Mouse (Mus musculus): Measurements from ENCODE around the gene Ormdl3. TPM values are rescaled to one million over a fixed set of nuclear protein-coding genes. Genes with fewer than 3 reads are reported as not detected.

The Ormdl3 gene
- polyA plus RNA-seq, 1 experiment from 2014 or later: 11.3 TPM

DNA sequence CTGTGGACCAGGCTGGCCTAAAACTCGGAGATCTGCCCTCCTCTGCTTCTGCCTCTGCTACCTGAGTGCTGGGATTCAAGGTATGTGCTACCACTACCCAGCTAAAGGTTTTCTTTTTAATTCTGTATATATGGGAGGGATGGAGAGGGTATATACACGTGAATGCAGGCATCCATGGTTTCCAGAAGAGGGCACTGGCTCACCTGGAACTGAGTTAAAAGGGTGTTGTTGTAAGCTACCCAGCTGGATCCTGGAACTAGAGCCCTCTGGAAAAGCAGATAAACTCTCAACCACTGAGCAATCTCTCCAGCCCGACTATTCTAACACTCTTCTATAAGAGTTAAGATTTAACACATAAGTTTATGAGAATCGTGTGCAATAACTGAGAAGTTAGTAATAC is 37.8 kb downstream of the Ormdl3 start:
- H3K9ac ChIP-seq (ENCODE audit: low read length): no peak overlapping the region
- no peak for ATAC-seq (ENCODE audit: insufficient number of reproducible peaks, insufficient read depth, low FRiP score, low read depth)
- H3K4me1 ChIP-seq (ENCODE audit: control insufficient read depth in 2 of 2, insufficient read depth in 2 of 2, low read length in 2 of 2): peaks cover 6 to 14% of the 10 kb centered on the region in 2 experiments; a peak in 3 of 4 replicates
- H3K4me3 ChIP-seq (ENCODE audit: control insufficient read depth in 1 of 2, insufficient read depth in 1 of 2, low read depth in 1 of 2, low read length in 2 of 2): no peak overlapping the region
- H3K27ac ChIP-seq (replicated peaks in 1 of 2; ENCODE audit: control insufficient read depth in 1 of 2, insufficient read depth in 1 of 2, low read depth in 2 of 2, low read length in 2 of 2): no peak overlapping the region
- WGBS: 57% methylated on average over 4 of the region's 4 CpGs
- H3K4me2 ChIP-seq (ENCODE audit: low read length): no peak overlapping the region
- H3K9me3 ChIP-seq (ENCODE audit: control insufficient read depth, low read length): no peaks in the 10 kb centered on the region
- no peaks in the 10 kb centered on the region for H3K36me3 ChIP-seq (ENCODE audit: control insufficient read depth, insufficient read depth, low read length)
- H3K27me3 ChIP-seq (ENCODE audit: control insufficient read depth, insufficient read depth, low read length): peaks cover 58% of the 10 kb centered on the region

- H3K27ac ChIP-seq (replicated peaks in 1 of 2; ENCODE audit: control insufficient read depth in 1 of 2, insufficient read depth in 1 of 2, low read depth in 2 of 2, low read length in 2 of 2): no peak overlapping the region
- H3K4me2 ChIP-seq (ENCODE audit: low read length): no peak overlapping the region
- H3K4me3 ChIP-seq (ENCODE audit: control insufficient read depth in 1 of 2, insufficient read depth in 1 of 2, low read depth in 1 of 2, low read length in 2 of 2): no peak overlapping the region
- H3K9ac ChIP-seq (ENCODE audit: low read length): no peak overlapping the region
- H3K9me3 ChIP-seq (ENCODE audit: control insufficient read depth, low read length): no peaks in the 10 kb centered on the region
- WGBS: 55% methylated on average over 3 of the region's 3 CpGs
- peaks cover 6 to 14% of the 10 kb centered on the region in 2 experiments; a peak in 3 of 4 replicates for H3K4me1 ChIP-seq (ENCODE audit: control insufficient read depth in 2 of 2, insufficient read depth in 2 of 2, low read length in 2 of 2)
- ATAC-seq (ENCODE audit: insufficient number of reproducible peaks, insufficient read depth, low FRiP score, low read depth): no peak
- peaks cover 75% of the 10 kb centered on the region for H3K27me3 ChIP-seq (ENCODE audit: control insufficient read depth, insufficient read depth, low read length)
- no peaks in the 10 kb centered on the region for H3K36me3 ChIP-seq (ENCODE audit: control insufficient read depth, insufficient read depth, low read length)
Observed at GRCm38 (mm10) chr11:98547308-98547693, 39.9 kb downstream of the Ormdl3 start.

DNA sequence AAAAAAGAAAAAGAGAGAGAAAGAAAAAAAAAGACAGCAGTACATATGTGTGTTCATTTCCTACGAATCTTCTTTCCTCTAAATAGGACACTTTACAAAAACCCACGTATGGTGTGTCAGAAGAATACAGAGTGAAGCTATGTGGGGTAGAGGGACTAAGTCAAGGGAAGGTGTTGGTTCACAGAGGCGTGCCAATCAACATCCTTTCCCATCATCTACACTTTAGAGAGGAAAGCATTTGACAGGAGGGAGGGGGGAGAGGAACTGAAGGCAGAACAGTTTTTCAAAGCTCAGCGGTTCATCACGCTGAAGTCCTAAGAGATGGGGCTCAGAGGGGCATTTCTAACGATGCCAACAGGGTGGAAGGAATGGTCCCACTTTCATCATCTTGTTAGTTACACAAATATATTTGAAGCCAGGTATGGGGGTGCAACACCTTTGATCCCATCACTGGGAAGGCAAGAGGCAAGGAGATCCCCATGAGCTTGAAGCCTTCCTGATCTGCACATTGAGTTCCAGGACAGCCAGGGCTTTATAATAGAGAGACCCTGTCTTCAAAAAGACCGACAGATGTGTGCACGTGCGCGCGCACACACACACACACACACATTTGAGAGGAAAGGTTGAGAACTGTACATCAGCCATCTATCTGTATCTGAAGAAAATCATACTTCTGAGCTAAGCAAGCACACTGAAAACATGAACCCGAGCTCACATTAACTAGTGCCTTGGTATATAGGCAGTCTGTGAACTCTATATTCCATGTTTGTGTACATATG is 40.5 kb downstream of the Ormdl3 start:
- H3K4me3 ChIP-seq (ENCODE audit: control insufficient read depth in 1 of 2, insufficient read depth in 1 of 2, low read depth in 1 of 2, low read length in 2 of 2): no peak overlapping the region
- no peaks in the 10 kb centered on the region for H3K9me3 ChIP-seq (ENCODE audit: control insufficient read depth, low read length)
- peaks cover 75% of the 10 kb centered on the region for H3K27me3 ChIP-seq (ENCODE audit: control insufficient read depth, insufficient read depth, low read length)
- WGBS: 44% methylated on average over 12 of the region's 12 CpGs
- no peak for ATAC-seq (ENCODE audit: insufficient number of reproducible peaks, insufficient read depth, low FRiP score, low read depth)
- H3K4me1 ChIP-seq (ENCODE audit: control insufficient read depth in 2 of 2, insufficient read depth in 2 of 2, low read length in 2 of 2): peaks cover 6 to 12% of the 10 kb centered on the region in 2 experiments; a peak in 3 of 4 replicates
- no peak overlapping the region for H3K9ac ChIP-seq (ENCODE audit: low read length)
- H3K36me3 ChIP-seq (ENCODE audit: control insufficient read depth, insufficient read depth, low read length): no peaks in the 10 kb centered on the region
- H3K27ac ChIP-seq (replicated peaks in 1 of 2; ENCODE audit: control insufficient read depth in 1 of 2, insufficient read depth in 1 of 2, low read depth in 2 of 2, low read length in 2 of 2): no peak overlapping the region
- H3K4me2 ChIP-seq (ENCODE audit: low read length): no peak overlapping the region

- peaks cover 75% of the 10 kb centered on the region for H3K27me3 ChIP-seq (ENCODE audit: control insufficient read depth, insufficient read depth, low read length)
- H3K27ac ChIP-seq (replicated peaks in 1 of 2; ENCODE audit: control insufficient read depth in 1 of 2, insufficient read depth in 1 of 2, low read depth in 2 of 2, low read length in 2 of 2): no peak within 1 kb of the TSS
- ATAC-seq (ENCODE audit: insufficient number of reproducible peaks, insufficient read depth, low FRiP score, low read depth): no peak
- H3K9ac ChIP-seq (ENCODE audit: low read length): peak within 1 kb of the TSS; percentile 59
- H3K36me3 ChIP-seq (ENCODE audit: control insufficient read depth, insufficient read depth, low read length): no peaks in the 10 kb centered on the region
- H3K9me3 ChIP-seq (ENCODE audit: control insufficient read depth, low read length): no peaks in the 10 kb centered on the region
- peak within 1 kb of the TSS; percentile 86 for H3K4me2 ChIP-seq (ENCODE audit: low read length)
- WGBS: 1% methylated on average over 58 of the region's 58 CpGs
- H3K4me3 ChIP-seq (ENCODE audit: control insufficient read depth in 1 of 2, insufficient read depth in 1 of 2, low read depth in 1 of 2, low read length in 2 of 2): peak within 1 kb of the TSS; percentile 48
- peaks cover 3 to 8% of the 10 kb centered on the region in 2 experiments; a peak in 2 of 4 replicates for H3K4me1 ChIP-seq (ENCODE audit: control insufficient read depth in 2 of 2, insufficient read depth in 2 of 2, low read length in 2 of 2)
Observed at GRCm38 (mm10) chr11:98545711-98546231, 41.4 kb downstream of the Ormdl3 start, which contains the start of gene Ikzf3. Gene Ikzf3 (minus strand): TSS chr11:98546031.

GRCm38 (mm10) chr11:98544890-98545677 is 42.1 kb downstream of the Ormdl3 start:
- Histone ChIP-seq H3K27ac (replicated peaks in 1 of 2; ENCODE audit: control insufficient read depth in 1 of 2, insufficient read depth in 1 of 2, low read depth in 2 of 2, low read length in 2 of 2) (no peak overlapping the region), H3K4me1 (ENCODE audit: control insufficient read depth in 2 of 2, insufficient read depth in 2 of 2, low read length in 2 of 2) (peaks cover 0 to 4% of the 10 kb centered on the region in 2 experiments; a peak in 2 of 4 replicates), H3K4me3 (ENCODE audit: control insufficient read depth in 1 of 2, insufficient read depth in 1 of 2, low read depth in 1 of 2, low read length in 2 of 2) (peak overlapping the region; percentile 48), H3K9me3 (ENCODE audit: control insufficient read depth, low read length) (no peaks in the 10 kb centered on the region), H3K4me2 (ENCODE audit: low read length) (peak overlapping the region; percentile 86), H3K36me3 (ENCODE audit: control insufficient read depth, insufficient read depth, low read length) (no peaks in the 10 kb centered on the region), H3K9ac (ENCODE audit: low read length) (peak overlapping the region; percentile 59; the same call in 1 of the 2 replicates), H3K27me3 (ENCODE audit: control insufficient read depth, insufficient read depth, low read length) (peaks cover 70% of the 10 kb centered on the region)
- ATAC-seq (ENCODE audit: insufficient number of reproducible peaks, insufficient read depth, low FRiP score, low read depth): no peak
- WGBS: 3% methylated on average over 16 of the region's 16 CpGs

DNA sequence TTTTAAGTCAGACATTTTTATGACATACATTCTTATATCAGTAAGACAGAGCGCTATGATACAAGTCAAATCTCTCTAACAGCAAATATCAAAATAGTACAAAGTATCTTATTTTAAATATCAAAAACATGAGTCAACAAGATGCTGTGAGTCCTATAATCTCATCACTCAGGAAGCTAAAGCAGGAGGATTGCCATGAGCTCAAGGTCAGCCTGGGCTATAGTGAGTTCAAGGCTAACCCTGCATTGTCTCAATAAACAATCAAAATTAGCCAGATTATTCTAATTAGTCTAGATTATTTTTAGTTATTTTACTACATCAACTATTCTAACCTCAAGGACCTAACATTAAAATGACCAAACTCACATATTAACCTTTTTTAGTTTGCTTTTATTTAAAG is 43.8 kb downstream of the Ormdl3 start:
- H3K27ac ChIP-seq (replicated peaks in 1 of 2; ENCODE audit: control insufficient read depth in 1 of 2, insufficient read depth in 1 of 2, low read depth in 2 of 2, low read length in 2 of 2): no peak overlapping the region
- peaks cover 54% of the 10 kb centered on the region for H3K27me3 ChIP-seq (ENCODE audit: control insufficient read depth, insufficient read depth, low read length)

GRCm38 (mm10) chr11:98542553-98542952 is 44.6 kb downstream of the Ormdl3 start:
- peaks cover 46% of the 10 kb centered on the region for H3K27me3 ChIP-seq (ENCODE audit: control insufficient read depth, insufficient read depth, low read length)
- WGBS: 72% methylated on average over 8 of the region's 8 CpGs
- H3K36me3 ChIP-seq (ENCODE audit: control insufficient read depth, insufficient read depth, low read length): no peaks in the 10 kb centered on the region

More for the DNA sequence above, 43.8 kb downstream of the Ormdl3 start:
- Histone ChIP-seq H3K9me3 (ENCODE audit: control insufficient read depth, low read length) (no peaks in the 10 kb centered on the region), H3K4me2 (ENCODE audit: low read length) (no peak overlapping the region), H3K36me3 (ENCODE audit: control insufficient read depth, insufficient read depth, low read length) (no peaks in the 10 kb centered on the region), H3K9ac (ENCODE audit: low read length) (no peak overlapping the region), H3K4me1 (ENCODE audit: control insufficient read depth in 2 of 2, insufficient read depth in 2 of 2, low read length in 2 of 2) (peaks cover 0 to 4% of the 10 kb centered on the region in 2 experiments; a peak in 2 of 4 replicates), H3K4me3 (ENCODE audit: control insufficient read depth in 1 of 2, insufficient read depth in 1 of 2, low read depth in 1 of 2, low read length in 2 of 2) (no peak overlapping the region)
- WGBS: 69% methylated on average over 1 of the region's 1 CpGs
- no peak for ATAC-seq (ENCODE audit: insufficient number of reproducible peaks, insufficient read depth, low FRiP score, low read depth)

More at GRCm38 (mm10) chr11:98542553-98542952, 44.6 kb downstream of the Ormdl3 start:
- no peak overlapping the region for H3K4me2 ChIP-seq (ENCODE audit: low read length)
- H3K4me1 ChIP-seq (ENCODE audit: control insufficient read depth in 2 of 2, insufficient read depth in 2 of 2, low read length in 2 of 2): peaks cover 0 to 4% of the 10 kb centered on the region in 2 experiments; a peak in 2 of 4 replicates
- no peak overlapping the region for H3K9ac ChIP-seq (ENCODE audit: low read length)
- H3K27ac ChIP-seq (replicated peaks in 1 of 2; ENCODE audit: control insufficient read depth in 1 of 2, insufficient read depth in 1 of 2, low read depth in 2 of 2, low read length in 2 of 2): no peak overlapping the region
- H3K4me3 ChIP-seq (ENCODE audit: control insufficient read depth in 1 of 2, insufficient read depth in 1 of 2, low read depth in 1 of 2, low read length in 2 of 2): no peak overlapping the region
- no peak for ATAC-seq (ENCODE audit: insufficient number of reproducible peaks, insufficient read depth, low FRiP score, low read depth)
- no peaks in the 10 kb centered on the region for H3K9me3 ChIP-seq (ENCODE audit: control insufficient read depth, low read length)

Data from heart, embryonic 14.5 days (tissue).